Mouse (Mus musculus) C2C12 (cell line): ENCODE data around the gene Gm28048. TPM values are rescaled to one million over a fixed set of nuclear protein-coding genes. Genes with fewer than 3 reads are reported as not detected.

ENCODE experiments used
- H3K27me3 ChIP-seq: one replicate; pipeline ENCODE4 v1.6.1; 2011; ENCODE audit not compliant: control insufficient read depth, insufficient read depth, insufficient read length
- H3K36me3 ChIP-seq: one replicate; pipeline ENCODE4 v1.6.1; 2011; ENCODE audit not compliant: control insufficient read depth, insufficient read depth
- H3K4me3 ChIP-seq: one replicate; pipeline ENCODE4 v1.5.1; 2011; ENCODE audit warnings: mild to moderate bottlenecking, control low read depth; ENCODE audit not compliant: poor library complexity, insufficient read depth, severe bottlenecking
- H3K79me2 ChIP-seq: one replicate; pipeline ENCODE4 v1.6.1; 2011; ENCODE audit not compliant: control insufficient read depth, insufficient read depth
- H3K79me3 ChIP-seq: one replicate; pipeline ENCODE4 v1.6.1; 2011; ENCODE audit warnings: low read depth, control low read depth
- H3ac ChIP-seq: one replicate; pipeline ENCODE3; 2011; ENCODE audit warnings: low read depth; ENCODE audit not compliant: control insufficient read depth, insufficient read length
- CTCF ChIP-seq: IDR thresholded peaks from one replicate; pipeline ENCODE4 v1.5.1; 2011; ENCODE audit not compliant: control insufficient read depth, insufficient read depth, insufficient read length
- MAX ChIP-seq: IDR thresholded peaks from one replicate; pipeline ENCODE4 v1.6.1; 2011; ENCODE audit warnings: mild to moderate bottlenecking, control low read depth
- MYOD1 ChIP-seq: IDR thresholded peaks from one replicate; pipeline ENCODE4 v1.6.1; 2011; ENCODE audit warnings: low read depth; ENCODE audit not compliant: control insufficient read depth, insufficient read length
- USF1 ChIP-seq: IDR thresholded peaks from one replicate; pipeline ENCODE4 v1.6.1; 2011; ENCODE audit warnings: low read depth, mild to moderate bottlenecking, control low read depth, moderate library complexity
- polyA plus RNA-seq: library from polyadenylated mRNA; unstranded; fragments of >200 nt; fragmentation: generic; extraction: Trizol; gene quantifications from one replicate; pipeline ENCODE4 v1.2.1, GENCODE M21; 2012; ENCODE audit warnings: missing spikeins

Gm28048 gene
- polyA plus RNA-seq, 1 experiment: 1.4 TPM

DNA sequence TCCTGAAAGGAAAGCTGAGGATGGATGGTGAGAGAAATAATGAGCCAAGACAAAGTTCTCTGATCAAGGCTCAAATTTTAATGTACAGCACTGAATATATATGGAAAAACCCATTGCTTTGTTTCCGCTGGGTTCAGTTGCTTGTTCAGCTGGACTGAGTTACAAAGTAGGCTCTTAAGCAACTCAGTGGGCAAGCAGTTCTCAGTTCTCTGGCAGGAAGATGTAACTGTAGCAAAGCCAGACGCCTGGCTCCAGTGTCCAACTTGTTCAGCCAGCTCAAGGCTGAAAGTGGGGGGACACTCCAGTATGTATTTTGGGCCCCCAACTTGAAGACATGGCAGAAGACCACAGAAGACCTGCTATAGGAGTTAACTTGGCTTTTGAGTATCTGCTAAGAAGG, 194.1 kb downstream of the Gm28048 start:
- TF ChIP-seq MAX: no peak
- no peak for TF ChIP-seq USF1
- TF ChIP-seq CTCF: no peak
- no peak for TF ChIP-seq MYOD1
- Histone ChIP-seq H3K79me3 (no peaks in the 10 kb centered on the region), H3K79me2 (no peaks in the 10 kb centered on the region), H3ac (no peak overlapping the region), H3K27me3 (no peaks in the 10 kb centered on the region), H3K4me3 (no peak overlapping the region), H3K36me3 (no peaks in the 10 kb centered on the region)

Other genes starting within 250 kb of the Gm28048 start
- gene B3gnt2, start 121.1 kb downstream of the Gm28048 start, polyA plus RNA-seq: 10.8 TPM
- 3.4 TPM for gene Zrsr1, start 10.1 kb downstream of the Gm28048 start, polyA plus RNA-seq
- 126 TPM for gene Commd1, start 292 bp upstream of the Gm28048 start, polyA plus RNA-seq
- gene Cct4, start 8.4 kb upstream of the Gm28048 start, polyA plus RNA-seq: 144 TPM
- gene Fam161a, start 25.4 kb upstream of the Gm28048 start, polyA plus RNA-seq: 0.23 TPM